Mouse (Mus musculus) kidney, postnatal 0 days (tissue): ENCODE results near the gene Kctd6. TPM values are rescaled to one million over a fixed set of nuclear protein-coding genes. Genes with fewer than 3 reads are reported as not detected.
A peak's percentile ranks its signal among the peaks of the same experiment; 100 is the strongest.

Experiments used
- ATAC-seq: fragments of 200-750 bp; cut with Nextera tagmentation; replicated peaks from 2 replicates; pipeline ENCODE4 v1.8.0; 2017; ENCODE audit warnings: low read depth, moderate number of reproducible peaks, moderate TSS enrichment, moderate library complexity; ENCODE audit not compliant: low FRiP score
- DNase-seq: peaks from one replicate; pipeline ENCODE4 v3.0.0-alpha.2; 2016; ENCODE audit warnings: low spot score
- H3K27ac ChIP-seq: fragments of 300-500 bp; sonication (generic); 2 replicates; pipeline ENCODE4 v1.5.1; 2014; ENCODE audit warnings: mild to moderate bottlenecking
- H3K27me3 ChIP-seq: fragments of 300-500 bp; sonication (generic); 2 replicates; pipeline ENCODE4 v1.6.1; 2014; ENCODE audit warnings: low read length, mixed read lengths; ENCODE audit not compliant: insufficient read depth
- H3K36me3 ChIP-seq: fragments of 300-500 bp; sonication (generic); 2 replicates; pipeline ENCODE4 v1.6.1; 2014; ENCODE audit warnings: low read length, mixed read lengths; ENCODE audit not compliant: insufficient read depth
- H3K4me1 ChIP-seq: fragments of 300-500 bp; sonication (generic); replicated peaks from 2 replicates; pipeline ENCODE4 v1.6.1; 2014; ENCODE audit warnings: antibody characterized with exemption, low read length, mixed read lengths; ENCODE audit not compliant: insufficient read depth
- H3K4me2 ChIP-seq: fragments of 300-500 bp; sonication (generic); 2 replicates; pipeline ENCODE4 v1.6.1; 2014; ENCODE audit warnings: mild to moderate bottlenecking, low read length, moderate library complexity, mixed read lengths
- H3K4me3 ChIP-seq: fragments of 300-500 bp; sonication (generic); replicated peaks from 2 replicates; pipeline ENCODE4 v1.5.1; 2014; ENCODE audit warnings: low read depth, low read length
- H3K9ac ChIP-seq: fragments of 300-500 bp; sonication (generic); 2 replicates; pipeline ENCODE4 v1.6.1; 2014; ENCODE audit warnings: low read depth, low read length
- H3K9me3 ChIP-seq: fragments of 300-500 bp; sonication (generic); replicated peaks from 2 replicates; pipeline ENCODE4 v1.6.1; 2016; ENCODE audit warnings: low read length, inconsistent platforms, mixed read lengths
- CTCF ChIP-seq: IDR thresholded peaks from 2 replicates; pipeline ENCODE4 v1.5.1; 2016; ENCODE audit warnings: antibody characterized with exemption, low read depth, mild to moderate bottlenecking, moderate library complexity
- WGBS: fragments of 180-500 bp; shearing (Covaris S2); extraction: QIAGEN DNeasy Blood & Tissue Kit; methylation state at CpG from one replicate; pipeline ENCODE4 v1.1.7; 2014; 5-methylcytosine and 5-hydroxymethylcytosine counted together
- polyA plus RNA-seq: library from polyadenylated mRNA; unstranded; fragments of >200 nt; fragmentation: Nextera tagmentation; extraction: Ambion mirVana; gene quantifications from 2 replicates; pipeline ENCODE4 v1.2.1, GENCODE M21; 2015

Gene Kctd6
- polyA plus RNA-seq, 1 experiment from 2014 or later: 34.1 TPM

GRCm38 (mm10) chr14:8244211-8244611, 30.3 kb downstream of the Kctd6 start:
- H3K4me3 ChIP-seq: no peak overlapping the region
- H3K9me3 ChIP-seq: no peaks in the 10 kb centered on the region
- no peak overlapping the region for H3K27ac ChIP-seq
- 72% methylated on average over 5 of the region's 5 CpGs for WGBS
- H3K36me3 ChIP-seq: no peaks in the 10 kb centered on the region
- TF ChIP-seq CTCF: no peak
- H3K4me2 ChIP-seq: no peak overlapping the region
- H3K4me1 ChIP-seq: 0 out of 2 replicates have a peak, but pooled peaks cover 4% of the 10 kb centered on the region
- H3K27me3 ChIP-seq: no peaks in the 10 kb centered on the region
- H3K9ac ChIP-seq: no peak overlapping the region
- DNase-seq (no peak), ATAC-seq (no peak)

- DNase-seq: no peak
- no peak overlapping the region for H3K4me3 ChIP-seq
- H3K27me3 ChIP-seq: no peaks in the 10 kb centered on the region
- no peaks in the 10 kb centered on the region for H3K36me3 ChIP-seq
- no peak for ATAC-seq
- no peak overlapping the region for H3K27ac ChIP-seq
- no peak overlapping the region for H3K9ac ChIP-seq
- no peak for TF ChIP-seq CTCF
- WGBS: 89% methylated on average over 8 of the region's 8 CpGs
- 0 out of 2 replicates have a peak, but pooled peaks cover 4% of the 10 kb centered on the region for H3K4me1 ChIP-seq
- no peaks in the 10 kb centered on the region for H3K9me3 ChIP-seq
- no peak overlapping the region for H3K4me2 ChIP-seq
Observed at GRCm38 (mm10) chr14:8246878-8247277, 32.9 kb downstream of the Kctd6 start.

GRCm38 (mm10) chr14:8249206-8249605, 35.3 kb downstream of the Kctd6 start:
- DNase-seq (no peak), ATAC-seq (no peak)
- Histone ChIP-seq H3K4me2 (no peak overlapping the region), H3K36me3 (no peaks in the 10 kb centered on the region), H3K4me3 (no peak overlapping the region), H3K4me1 (no peaks in the 10 kb centered on the region), H3K9ac (no peak overlapping the region), H3K27ac (no peak overlapping the region), H3K27me3 (no peaks in the 10 kb centered on the region), H3K9me3 (no peaks in the 10 kb centered on the region)
- WGBS: 80% methylated on average over 1 of the region's 1 CpGs
- no peak for TF ChIP-seq CTCF

- no peaks in the 10 kb centered on the region for H3K9me3 ChIP-seq
- H3K4me3 ChIP-seq: no peak overlapping the region
- H3K36me3 ChIP-seq: no peaks in the 10 kb centered on the region
- DNase-seq (no peak), ATAC-seq (no peak)
- no peak for TF ChIP-seq CTCF
- WGBS: 63% methylated on average over 9 of the region's 9 CpGs
- H3K27ac ChIP-seq: no peak overlapping the region
- H3K4me1 ChIP-seq: no peaks in the 10 kb centered on the region
- H3K4me2 ChIP-seq: no peak overlapping the region
- H3K27me3 ChIP-seq: no peaks in the 10 kb centered on the region
- H3K9ac ChIP-seq: no peak overlapping the region
Observed at GRCm38 (mm10) chr14:8250141-8250871, 36.4 kb downstream of the Kctd6 start.

- H3K4me2 ChIP-seq: no peak overlapping the region
- no peaks in the 10 kb centered on the region for H3K36me3 ChIP-seq
- H3K4me3 ChIP-seq: no peak overlapping the region
- H3K9me3 ChIP-seq: no peaks in the 10 kb centered on the region
- H3K4me1 ChIP-seq: no peaks in the 10 kb centered on the region
- no peak for TF ChIP-seq CTCF
- DNase-seq (no peak), ATAC-seq (no peak)
- no peak overlapping the region for H3K27ac ChIP-seq
- 94% methylated on average over 8 of the region's 8 CpGs for WGBS
- no peak overlapping the region for H3K9ac ChIP-seq
- H3K27me3 ChIP-seq: no peaks in the 10 kb centered on the region
Observed at GRCm38 (mm10) chr14:8251330-8251885, 37.5 kb downstream of the Kctd6 start.

GRCm38 (mm10) chr14:8255076-8255729, 41.3 kb downstream of the Kctd6 start:
- DNase-seq (peak; percentile 70), ATAC-seq (no peak)
- 67% methylated on average over 7 of the region's 7 CpGs for WGBS
- no peak overlapping the region for H3K4me3 ChIP-seq
- no peak overlapping the region for H3K9ac ChIP-seq
- H3K9me3 ChIP-seq: no peaks in the 10 kb centered on the region
- H3K4me1 ChIP-seq: no peaks in the 10 kb centered on the region
- H3K27me3 ChIP-seq: no peaks in the 10 kb centered on the region
- no peak overlapping the region for H3K4me2 ChIP-seq
- TF ChIP-seq CTCF: peak; percentile 74
- H3K36me3 ChIP-seq: no peaks in the 10 kb centered on the region
- no peak overlapping the region for H3K27ac ChIP-seq
